Mouse (Mus musculus) CH12.LX (cell line): ENCODE data around the gene Zdhhc4. TPM values are rescaled to one million over a fixed set of nuclear protein-coding genes. Genes with fewer than 3 reads are reported as not detected.

ENCODE experiments used
- DNase-seq: peaks from one replicate; pipeline ENCODE4 v3.0.0-alpha.2; 2013; ENCODE audit errors: extremely low read depth
- H3K27ac ChIP-seq: 2 replicates; pipeline ENCODE4 v1.5.1; 2012; ENCODE audit warnings: low read depth, mild to moderate bottlenecking, control low read depth, moderate library complexity; ENCODE audit not compliant: insufficient read depth
- H3K27me3 ChIP-seq: replicated peaks from 2 replicates; pipeline ENCODE3; 2012; ENCODE audit warnings: inconsistent platforms
- H3K36me3 ChIP-seq, 2 experiments: replicated peaks in 1 of 2; 2 replicates each; pipeline versions ENCODE3 to v1.6.1; 2012; ENCODE audit warnings: inconsistent platforms in 1 of 2, low read length in 1 of 2, mild to moderate bottlenecking in 1 of 2, mixed read lengths in 1 of 2, moderate library complexity in 1 of 2; ENCODE audit not compliant: control insufficient read depth in 1 of 2, insufficient read depth in 1 of 2
- H3K4me1 ChIP-seq, 2 experiments: 2 replicates each; pipeline ENCODE4 v1.6.1; 2012; ENCODE audit warnings: inconsistent platforms in 1 of 2, moderate library complexity in 1 of 2; ENCODE audit not compliant: insufficient read depth in 2 of 2, control insufficient read depth in 1 of 2
- H3K4me2 ChIP-seq: 2 replicates; pipeline ENCODE4 v1.6.1; 2012; ENCODE audit warnings: low read depth, mild to moderate bottlenecking, control low read depth; ENCODE audit not compliant: poor library complexity, insufficient read depth, severe bottlenecking
- H3K4me3 ChIP-seq, 3 experiments: fragments of 150-350 bp in 1 of 3; sonication (generic) in 1 of 3; replicated peaks in 1 of 3; 2 replicates each; pipeline versions ENCODE3 to v1.5.1; 2011 to 2012; ENCODE audit warnings: low read depth in 2 of 3, low read length in 2 of 3, mild to moderate bottlenecking in 2 of 3, moderate library complexity in 2 of 3, control low read depth in 1 of 3, improper control_type of control experiment in 1 of 3, inconsistent platforms in 1 of 3, mixed read lengths in 1 of 3; ENCODE audit not compliant: poor library complexity in 1 of 3
- H3K79me2 ChIP-seq: replicated peaks from 2 replicates; pipeline ENCODE4 v1.6.1; 2012; ENCODE audit warnings: mild to moderate bottlenecking, moderate library complexity; ENCODE audit not compliant: control insufficient read depth, poor library complexity, insufficient read depth, severe bottlenecking; ENCODE audit errors: extremely low read depth
- H3K9ac ChIP-seq: 2 replicates; pipeline ENCODE4 v1.6.1; 2012; ENCODE audit warnings: low read depth, mild to moderate bottlenecking, control low read depth, moderate library complexity; ENCODE audit not compliant: insufficient read depth
- H3K9me3 ChIP-seq: replicated peaks from 2 replicates; pipeline ENCODE3; 2012; ENCODE audit warnings: low read length, inconsistent platforms, mixed read lengths
- CTCF ChIP-seq, 2 experiments: IDR thresholded peaks in 1 of 2; conservative IDR thresholded peaks in 1 of 2; 2 replicates each; pipeline ENCODE4 v1.5.1; 2011 to 2012; ENCODE audit warnings: low read depth in 2 of 2, low read length in 2 of 2, improper control_type of control experiment in 1 of 2, inconsistent platforms in 1 of 2, mild to moderate bottlenecking in 1 of 2, moderate library complexity in 1 of 2
- E2F4 ChIP-seq: IDR thresholded peaks from 2 replicates; pipeline ENCODE4 v1.6.1; 2011; ENCODE audit warnings: low read depth, low read length, improper control_type of control experiment; ENCODE audit not compliant: insufficient replicate concordance
- MAFK ChIP-seq: IDR thresholded peaks from 2 replicates; pipeline ENCODE4 v1.6.1; 2011; ENCODE audit warnings: low read length, improper control_type of control experiment; ENCODE audit not compliant: insufficient replicate concordance
- MAX ChIP-seq: IDR thresholded peaks from 2 replicates; pipeline ENCODE4 v1.6.1; 2011; ENCODE audit warnings: low read length, improper control_type of control experiment
- MAZ ChIP-seq: IDR thresholded peaks from 2 replicates; pipeline ENCODE4 v1.6.1; 2012; ENCODE audit warnings: low read depth, mild to moderate bottlenecking, inconsistent platforms, low read length, improper control_type of control experiment, moderate library complexity
- MXI1 ChIP-seq: IDR thresholded peaks from 2 replicates; pipeline ENCODE4 v1.6.1; 2011; ENCODE audit warnings: mild to moderate bottlenecking, low read depth, low read length, improper control_type of control experiment
- MYC ChIP-seq: IDR thresholded peaks from 2 replicates; pipeline ENCODE4 v1.6.1; 2011; ENCODE audit warnings: low read depth, mild to moderate bottlenecking, improper control_type of control experiment, low read length
- POLR2A ChIP-seq: IDR thresholded peaks from 2 replicates; pipeline ENCODE4 v1.6.1; 2011; ENCODE audit warnings: low read depth, mild to moderate bottlenecking, improper control_type of control experiment, low read length
- SIN3A ChIP-seq: IDR thresholded peaks from 2 replicates; pipeline ENCODE4 v1.6.1; 2012; ENCODE audit warnings: low read length, improper control_type of control experiment, inconsistent platforms
- SMC3 ChIP-seq: IDR thresholded peaks from 2 replicates; pipeline ENCODE4 v1.6.1; 2011; ENCODE audit warnings: low read depth, low read length, improper control_type of control experiment
- TBP ChIP-seq: conservative IDR thresholded peaks from 2 replicates; pipeline ENCODE4 v1.6.1; 2011; ENCODE audit warnings: low read depth, low read length, improper control_type of control experiment
- TCF12 ChIP-seq: IDR thresholded peaks from 2 replicates; pipeline ENCODE4 v1.6.1; 2014; ENCODE audit warnings: low read depth, mild to moderate bottlenecking, inconsistent platforms, low read length, improper control_type of control experiment
- dilution Hi-C: fragments of 300-500 bp; cut with MboI; formaldehyde crosslinking; loops from 2 replicates; pipeline ENCODE4 v1.14.3; 2020; ENCODE audit warnings: low sequenced_read_pairs; ENCODE audit not compliant: extremely low pct_unique_long_range_greater_than_20kb, extremely low pct_ligation_motif_present
- in situ Hi-C: fragments of 300-500 bp; cut with MboI; formaldehyde crosslinking; loops from 3 replicates; pipeline ENCODE4 v1.14.3; 2019; ENCODE audit warnings: low sequenced_read_pairs, low pct_ligation_motif_present, low pct_unique_long_range_greater_than_20kb, mixed read lengths
- polyA plus RNA-seq: library from polyadenylated mRNA; unstranded; fragments of >175 nt; gene quantifications from 2 replicates; pipeline ENCODE4 v1.2.1, GENCODE M21; 2012; ENCODE audit warnings: low read depth; ENCODE audit not compliant: insufficient read length
- total RNA-seq, 2 experiments: library from RNA; depleted of rRNA; stranded (reverse); fragments of 300-350 nt in 1 of 2; fragments of >200 nt in 1 of 2; gene quantifications; 2 replicates each; pipeline ENCODE4 v1.2.3; 2012 to 2014

The Zdhhc4 gene
- total and polyA plus RNA-seq, 3 experiments, result 16.3 to 51.5 (median 19.9) TPM

- H3K36me3 ChIP-seq, result peaks cover 58 to 79% of the 10 kb centered on the region in 2 experiments
- no peaks in the 10 kb centered on the region for H3K9me3 ChIP-seq
- no peak for TF ChIP-seq MXI1
- peak; percentile 72 to 85 for TF ChIP-seq CTCF (conservative IDR thresholded peaks at IDR 0.05 in 1 of 2, IDR thresholded peaks at IDR 0.05 in 1 of 2; ENCODE audit: low read depth in 2 of 2, low read length in 2 of 2)
- dilution Hi-C loops (no loop called here), in situ Hi-C loops (no loop called here)
- H3K27me3 ChIP-seq, result no peaks in the 10 kb centered on the region
- DNase-seq, result peak; percentile 86
- H3K4me3 ChIP-seq, result no peak overlapping the region
- H3K27ac ChIP-seq, result no peak overlapping the region
- H3K4me1 ChIP-seq, result peaks cover 5 to 30% of the 10 kb centered on the region in 2 experiments; a peak in 3 of 4 replicates
- H3K4me2 ChIP-seq, result no peak overlapping the region
- no peak overlapping the region for H3K9ac ChIP-seq
- peaks cover 21% of the 10 kb centered on the region for H3K79me2 ChIP-seq
Observed at GRCm38 (mm10) chr5:143311886-143312285, 17.2 kb downstream of the Zdhhc4 start.

- DNase-seq, result no peak
- Histone ChIP-seq H3K36me3 (peaks cover 67 to 86% of the 10 kb centered on the region in 2 experiments), H3K4me1 (peaks cover 3 to 25% of the 10 kb centered on the region in 2 experiments; a peak in 3 of 4 replicates), H3K4me2 (no peak overlapping the region), H3K79me2 (peaks cover 24% of the 10 kb centered on the region), H3K27ac (no peak overlapping the region), H3K27me3 (no peaks in the 10 kb centered on the region), H3K9me3 (peaks cover 3% of the 10 kb centered on the region), H3K9ac (no peak overlapping the region), H3K4me3 (no peak overlapping the region)
- dilution Hi-C loops, result no loop called here
- TF ChIP-seq MYC (no peak), MAFK (no peak), TCF12 (no peak), POLR2A (no peak), TBP (no peak), SMC3 (no peak), MAZ (no peak), E2F4 (no peak), MAX (no peak)
- in situ Hi-C loops, result no loop called here
Observed at GRCm38 (mm10) chr5:143309916-143310315, 19.1 kb downstream of the Zdhhc4 start.

GRCm38 (mm10) chr5:143308825-143309224 lies 20.2 kb downstream of the Zdhhc4 start:
- peaks cover 3 to 32% of the 10 kb centered on the region in 2 experiments; a peak in 3 of 4 replicates for H3K4me1 ChIP-seq
- dilution Hi-C loops, result no loop called here
- H3K36me3 ChIP-seq, result peaks cover 75 to 95% of the 10 kb centered on the region in 2 experiments
- H3K27ac ChIP-seq, result no peak overlapping the region
- no peak overlapping the region for H3K4me3 ChIP-seq
- H3K27me3 ChIP-seq, result no peaks in the 10 kb centered on the region
- no peak overlapping the region for H3K4me2 ChIP-seq
- H3K79me2 ChIP-seq, result peaks cover 21% of the 10 kb centered on the region
- no peak overlapping the region for H3K9ac ChIP-seq
- no peak for DNase-seq
- H3K9me3 ChIP-seq, result peaks cover 3% of the 10 kb centered on the region
- no peak for TF ChIP-seq SIN3A
- TF ChIP-seq MXI1, result no peak
- no peak for TF ChIP-seq MAZ
- in situ Hi-C loops, result no loop called here
